Mouse (Mus musculus) liver, embryonic 14.5 days (tissue): ENCODE data around the gene Bpifb5. TPM values are rescaled to one million over a fixed set of nuclear protein-coding genes. Genes with fewer than 3 reads are reported as not detected.
"Not testable (repeated sequence)": the region's sequence is repeated elsewhere in the genome, so short reads cannot be mapped to it uniquely, and the experiment has no call there.

Source experiments
- ATAC-seq: fragments of 200-750 bp; cut with Nextera tagmentation; 2 replicates; pipeline ENCODE4 v1.8.0; 2017; ENCODE audit warnings: moderate number of reproducible peaks, mild to moderate bottlenecking, moderate library complexity; ENCODE audit not compliant: insufficient read depth
- DNase-seq, 3 experiments: peaks; one replicate each; pipeline ENCODE4 v3.0.0-alpha.2; 2012 to 2013; ENCODE audit warnings: low read depth in 3 of 3, low spot score in 3 of 3
- H3K27ac ChIP-seq: fragments of 300-500 bp; sonication (generic); 2 replicates; pipeline ENCODE4 v1.5.1; 2014; ENCODE audit warnings: moderate library complexity, mild to moderate bottlenecking, control low read depth, inconsistent platforms
- H3K27me3 ChIP-seq: fragments of 300-500 bp; sonication (generic); 2 replicates; pipeline ENCODE4 v1.6.1; 2014; ENCODE audit warnings: mild to moderate bottlenecking, low read length, moderate library complexity; ENCODE audit not compliant: control insufficient read depth, insufficient read depth
- H3K36me3 ChIP-seq: fragments of 300-500 bp; sonication (generic); replicated peaks from 2 replicates; pipeline ENCODE4 v1.6.1; 2014; ENCODE audit warnings: low read depth; ENCODE audit not compliant: control insufficient read depth, insufficient read depth
- H3K4me1 ChIP-seq, 2 experiments: fragments of 200-500 bp in 1 of 2; fragments of 300-500 bp in 1 of 2; sonication (generic) in 1 of 2; replicated peaks; 2 replicates each; pipeline ENCODE4 v1.6.1; 2012 to 2014; ENCODE audit warnings: antibody characterized with exemption in 1 of 2, inconsistent platforms in 1 of 2, low read length in 1 of 2; ENCODE audit not compliant: control insufficient read depth in 2 of 2, insufficient read depth in 2 of 2
- H3K4me2 ChIP-seq: fragments of 300-500 bp; sonication (generic); 2 replicates; pipeline ENCODE4 v1.6.1; 2014; ENCODE audit warnings: low read depth, mild to moderate bottlenecking, control low read depth, moderate library complexity
- H3K4me3 ChIP-seq, 2 experiments: fragments of 200-500 bp in 1 of 2; fragments of 300-500 bp in 1 of 2; sonication (generic) in 1 of 2; 2 replicates each; pipeline ENCODE4 v1.5.1; 2012 to 2014; ENCODE audit warnings: low read depth in 2 of 2, low read length in 2 of 2, mild to moderate bottlenecking in 2 of 2, control low read depth in 1 of 2, inconsistent platforms in 1 of 2, moderate library complexity in 1 of 2; ENCODE audit not compliant: insufficient read depth in 1 of 2
- H3K9ac ChIP-seq: fragments of 300-500 bp; sonication (generic); replicated peaks from 2 replicates; pipeline ENCODE4 v1.6.1; 2014; ENCODE audit warnings: mild to moderate bottlenecking, control low read depth, moderate library complexity
- H3K9me3 ChIP-seq: fragments of 300-500 bp; sonication (generic); 2 replicates; pipeline ENCODE4 v1.6.1; 2016; ENCODE audit warnings: low read length, mixed read lengths; ENCODE audit not compliant: control insufficient read depth
- CTCF ChIP-seq: IDR thresholded peaks from 2 replicates; pipeline ENCODE4 v1.5.1; 2016; ENCODE audit warnings: antibody characterized with exemption, low read depth, control low read depth
- EP300 ChIP-seq: IDR thresholded peaks from 2 replicates; pipeline ENCODE4 v1.6.1; 2016; ENCODE audit warnings: antibody characterized with exemption, low read depth
- WGBS: fragments of 180-500 bp; shearing (Covaris S2); extraction: QIAGEN DNeasy Blood & Tissue Kit; methylation state at CpG from one replicate; pipeline ENCODE4 v1.1.7; 2014; ENCODE audit not compliant: insufficient replicate concordance; 5-methylcytosine and 5-hydroxymethylcytosine counted together
- polyA plus RNA-seq, 2 experiments: library from polyadenylated mRNA; depleted of rRNA in 1 of 2; stranded (reverse) in 1 of 2; unstranded in 1 of 2; fragments of >200 nt; fragmentation: Nextera tagmentation in 1 of 2; extraction: Ambion mirVana in 1 of 2; gene quantifications; 2 replicates each; pipeline versions ENCODE4 v1.2.1 to v1.2.3; 2012 to 2014

Bpifb5 gene
- polyA plus RNA-seq, 2 experiments = not detected

DNA sequence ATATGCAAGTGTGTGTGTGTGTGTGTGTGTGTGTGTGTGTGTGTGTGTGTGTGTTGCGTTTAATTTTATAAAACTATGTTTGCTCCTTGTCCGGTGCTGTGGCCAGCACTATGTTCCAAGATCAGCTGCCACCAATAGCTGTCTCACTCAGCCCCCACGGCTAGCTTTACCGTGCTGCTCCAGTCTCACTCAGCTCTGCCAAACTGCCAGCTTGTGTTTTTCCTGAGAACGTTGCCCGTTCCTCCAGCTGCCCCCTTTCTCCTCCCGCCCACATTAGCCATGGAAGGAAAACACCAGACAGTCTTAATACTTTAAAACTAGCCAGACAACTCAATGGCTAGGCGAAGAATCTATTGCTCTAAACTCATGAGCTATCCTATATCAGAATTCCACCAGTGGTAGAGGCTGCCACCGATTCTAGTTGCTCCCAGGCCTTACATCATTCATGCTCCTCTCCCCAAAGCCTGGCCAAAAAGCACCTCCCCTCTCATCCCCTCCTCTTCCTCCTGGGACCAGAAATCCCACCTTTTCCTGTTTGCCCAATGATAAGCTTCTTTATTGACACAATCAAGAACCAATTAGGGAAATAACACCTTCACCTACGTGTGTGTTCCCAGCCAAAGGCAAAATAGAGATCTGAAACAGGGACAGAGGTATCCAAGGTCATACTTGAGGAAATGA is 20.0 kb downstream of the Bpifb5 start:
- H3K36me3 ChIP-seq = no peaks in the 10 kb centered on the region
- 70% methylated on average over 10 of the region's 10 CpGs for WGBS
- no peak overlapping the region for H3K27ac ChIP-seq
- DNase-seq (no peak), ATAC-seq (no peak)
- no peaks in the 10 kb centered on the region for H3K4me1 ChIP-seq
- H3K4me2 ChIP-seq = no peak overlapping the region
- no peak overlapping the region for H3K4me3 ChIP-seq
- no peaks in the 10 kb centered on the region for H3K27me3 ChIP-seq
- H3K9ac ChIP-seq = no peak overlapping the region
- TF ChIP-seq EP300 (no peak), CTCF (no peak)
- no peaks in the 10 kb centered on the region for H3K9me3 ChIP-seq

DNA sequence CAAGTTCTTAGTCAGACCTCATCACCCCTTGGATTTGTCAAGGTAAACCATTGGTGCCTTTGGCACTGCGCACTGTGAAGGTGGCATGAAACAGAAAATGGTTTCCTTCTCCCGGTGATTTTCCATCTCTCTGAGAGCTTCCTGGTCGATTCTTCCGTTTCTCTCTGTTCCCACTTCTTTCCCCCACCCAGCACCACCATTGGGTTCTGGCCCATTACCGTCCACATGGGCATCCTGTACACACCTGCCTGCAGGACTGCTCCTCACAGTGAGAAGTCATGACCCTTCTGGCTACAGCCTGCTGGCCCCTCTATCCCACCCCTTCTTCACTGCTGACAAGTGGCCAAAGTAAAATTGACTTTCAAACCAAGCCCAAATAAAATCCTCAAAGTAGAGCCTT is 21.8 kb downstream of the Bpifb5 start:
- 70% methylated on average over 5 of the region's 5 CpGs for WGBS
- Histone ChIP-seq H3K27me3 (no peaks in the 10 kb centered on the region), H3K9ac (no peak overlapping the region), H3K4me3 (no peak overlapping the region), H3K4me2 (no peak overlapping the region), H3K27ac (no peak overlapping the region), H3K9me3 (no peaks in the 10 kb centered on the region), H3K4me1 (no peaks in the 10 kb centered on the region), H3K36me3 (no peaks in the 10 kb centered on the region)
- DNase-seq (no peak), ATAC-seq (no peak)
- TF ChIP-seq CTCF (no peak), EP300 (no peak)

DNA sequence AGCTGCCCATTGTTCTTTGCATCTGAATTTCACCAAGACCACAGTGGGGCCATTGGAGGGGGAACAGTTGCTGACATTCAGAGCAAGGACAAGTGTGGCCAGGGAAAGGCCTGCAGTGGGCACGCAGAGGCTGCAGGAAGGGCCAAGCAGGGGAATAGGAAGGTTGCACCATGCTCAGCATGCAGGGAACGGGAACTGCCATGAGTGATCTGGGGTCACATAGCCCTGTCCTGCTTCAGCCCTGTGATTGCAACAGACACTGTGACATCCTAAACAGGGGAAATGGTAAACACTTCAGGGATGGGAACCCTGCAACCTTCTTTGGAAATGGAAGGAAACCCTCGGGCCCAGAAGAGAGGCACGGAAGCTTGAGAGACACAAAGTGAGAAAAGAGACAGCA is 31.7 kb downstream of the Bpifb5 start:
- DNase-seq, ATAC-seq: not testable (repeated sequence)
- 53% methylated on average over 2 of the region's 4 CpGs for WGBS

DNA sequence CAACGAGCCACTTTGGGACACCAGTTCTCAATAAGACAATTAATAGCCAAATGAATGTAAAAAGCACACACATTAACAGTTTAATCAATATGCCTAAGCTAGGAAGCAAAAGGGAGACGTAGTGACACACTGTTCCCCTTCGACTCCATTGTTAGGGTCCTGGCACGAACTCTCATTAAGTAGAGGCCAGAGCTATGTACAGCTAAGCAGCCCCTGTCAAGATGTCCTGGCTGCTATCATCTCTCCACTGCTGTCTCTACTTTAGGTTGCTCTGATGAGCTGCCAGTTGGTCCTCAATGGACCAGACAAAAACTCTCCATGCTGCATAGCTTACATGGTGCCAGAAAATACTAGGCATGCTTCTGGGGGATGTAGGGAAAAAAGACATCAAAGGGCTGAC is 32.2 kb downstream of the Bpifb5 start:
- Histone ChIP-seq H3K27ac (no peak overlapping the region), H3K4me1 (no peaks in the 10 kb centered on the region), H3K9me3 (no peaks in the 10 kb centered on the region), H3K9ac (no peak overlapping the region), H3K27me3 (no peaks in the 10 kb centered on the region), H3K36me3 (no peaks in the 10 kb centered on the region), H3K4me2 (no peak overlapping the region), H3K4me3 (no peak overlapping the region)
- 50% methylated on average over 4 of the region's 4 CpGs for WGBS
- ATAC-seq (no peak), DNase-seq (no peak)
- TF ChIP-seq CTCF = no peak
- no peak for TF ChIP-seq EP300

More for the DNA sequence above, 31.7 kb downstream of the Bpifb5 start:
- H3K4me2 ChIP-seq, H3K4me3 ChIP-seq, H3K9ac ChIP-seq, H3K4me1 ChIP-seq, H3K9me3 ChIP-seq, H3K27me3 ChIP-seq, H3K27ac ChIP-seq, H3K36me3 ChIP-seq: not testable (repeated sequence)

DNA sequence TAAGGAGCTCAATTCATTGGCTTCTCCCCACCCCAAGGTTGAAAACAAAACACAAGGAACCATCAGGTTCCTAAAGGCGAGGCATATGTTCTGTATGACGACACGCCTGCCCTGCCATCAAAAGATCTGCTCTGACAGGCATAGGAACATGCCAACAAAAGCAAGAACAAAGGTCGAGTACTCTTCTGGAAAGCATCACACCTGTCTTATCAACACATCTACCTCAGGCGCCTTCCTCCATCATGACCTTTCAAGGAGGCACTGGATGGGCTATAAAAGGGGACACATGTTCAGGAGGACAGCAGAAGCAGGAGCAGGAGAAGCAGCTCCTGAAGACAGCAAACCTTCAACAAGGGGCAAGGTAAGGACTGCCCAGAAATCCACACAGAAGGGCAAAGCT is 34.0 kb downstream of the Bpifb5 start, which contains the start of gene Bpifb9a:
Bpifb9a (plus strand) TSS at position 301 of the 400 bp plus-strand sequence.
- 46% methylated on average over 5 of the region's 5 CpGs for WGBS
- not testable (repeated sequence) for H3K4me2 ChIP-seq, ATAC-seq, DNase-seq, H3K27ac ChIP-seq, H3K4me3 ChIP-seq, H3K27me3 ChIP-seq, H3K9me3 ChIP-seq, H3K4me1 ChIP-seq, H3K9ac ChIP-seq, H3K36me3 ChIP-seq

DNA sequence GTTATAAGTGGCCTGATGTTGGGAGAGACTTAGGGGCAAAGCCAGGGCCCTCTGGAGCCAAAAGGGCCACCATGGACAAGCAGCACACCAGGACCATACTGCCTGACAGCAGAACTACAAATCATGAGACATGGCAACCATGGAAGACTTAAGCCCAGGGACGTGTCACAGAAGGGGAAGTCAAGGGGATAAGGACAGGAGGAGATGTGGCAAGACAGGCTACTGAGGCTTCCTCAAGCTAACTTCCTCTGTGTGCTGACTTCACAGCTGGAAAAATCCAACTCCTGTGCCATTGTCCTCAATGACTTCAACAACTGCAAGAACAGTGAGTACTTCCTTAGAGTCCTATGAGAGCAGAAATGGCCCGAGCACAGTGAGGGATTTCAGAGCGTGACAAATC is 40.9 kb downstream of the Bpifb5 start:
- not testable (repeated sequence) for H3K9me3 ChIP-seq, H3K4me2 ChIP-seq, H3K4me1 ChIP-seq, H3K36me3 ChIP-seq, DNase-seq, H3K9ac ChIP-seq, H3K4me3 ChIP-seq, H3K27ac ChIP-seq, H3K27me3 ChIP-seq, ATAC-seq
- WGBS = 51% methylated on average over 2 of the region's 3 CpGs

Other genes starting within 250 kb of the Bpifb5 start
- gene Bpifa6, start 248.8 kb upstream of the Bpifb5 start, polyA plus RNA-seq (2012; rRNA removed) = not detected in 2 replicates
- gene Bpifa6, start 248.8 kb upstream of the Bpifb5 start, polyA plus RNA-seq (2014; fragmentation: Nextera tagmentation; extraction: Ambion mirVana) = not detected in 2 replicates
- not detected in 2 replicates for gene Bpifa2, start 215.5 kb upstream of the Bpifb5 start, polyA plus RNA-seq (2012; rRNA removed)
- not detected in 2 replicates for gene Bpifa2, start 215.5 kb upstream of the Bpifb5 start, polyA plus RNA-seq (2014; fragmentation: Nextera tagmentation; extraction: Ambion mirVana)
- not detected in 2 replicates for gene Bpifa3, start 93.4 kb upstream of the Bpifb5 start, polyA plus RNA-seq (2012; rRNA removed)
- not detected in 2 replicates for gene Bpifa3, start 93.4 kb upstream of the Bpifb5 start, polyA plus RNA-seq (2014; fragmentation: Nextera tagmentation; extraction: Ambion mirVana)
- gene Bpifa1, start 80.9 kb upstream of the Bpifb5 start, polyA plus RNA-seq (2012; rRNA removed) = 0.06 TPM in 1 of 2 replicates, not detected in the other
- gene Bpifa1, start 80.9 kb upstream of the Bpifb5 start, polyA plus RNA-seq (2014; fragmentation: Nextera tagmentation; extraction: Ambion mirVana) = 0.14 TPM in 1 of 2 replicates, not detected in the other
- 0.04 TPM in 1 of 2 replicates, not detected in the other for gene Bpifa5, start 61.1 kb upstream of the Bpifb5 start, polyA plus RNA-seq (2012; rRNA removed)
- not detected in 2 replicates for gene Bpifa5, start 61.1 kb upstream of the Bpifb5 start, polyA plus RNA-seq (2014; fragmentation: Nextera tagmentation; extraction: Ambion mirVana)
- gene Bpifb1, start 32.9 kb upstream of the Bpifb5 start, polyA plus RNA-seq (2012; rRNA removed) = 0.17 and 0.21 TPM in 2 replicates
- gene Bpifb1, start 32.9 kb upstream of the Bpifb5 start, polyA plus RNA-seq (2014; fragmentation: Nextera tagmentation; extraction: Ambion mirVana) = 0.19 and 0.33 TPM in 2 replicates
- not detected in 2 replicates for gene Bpifb9a, start 34.1 kb downstream of the Bpifb5 start, polyA plus RNA-seq (2012; rRNA removed)
- not detected in 2 replicates for gene Bpifb9a, start 34.1 kb downstream of the Bpifb5 start, polyA plus RNA-seq (2014; fragmentation: Nextera tagmentation; extraction: Ambion mirVana)
- not detected in 2 replicates for gene Bpifb9b, start 83.5 kb downstream of the Bpifb5 start, polyA plus RNA-seq (2012; rRNA removed)
- gene Bpifb9b, start 83.5 kb downstream of the Bpifb5 start, polyA plus RNA-seq (2014; fragmentation: Nextera tagmentation; extraction: Ambion mirVana) = not detected in 2 replicates
- 7.5 and 10.0 TPM in 2 replicates for gene Cdk5rap1, start 149.3 kb downstream of the Bpifb5 start, polyA plus RNA-seq (2012; rRNA removed)
- 4.2 and 9.5 TPM in 2 replicates for gene Cdk5rap1, start 149.3 kb downstream of the Bpifb5 start, polyA plus RNA-seq (2014; fragmentation: Nextera tagmentation; extraction: Ambion mirVana)
- gene Snta1, start 184.4 kb downstream of the Bpifb5 start, polyA plus RNA-seq (2012; rRNA removed) = 1.5 and 1.6 TPM in 2 replicates
- 0.64 and 0.70 TPM in 2 replicates for gene Snta1, start 184.4 kb downstream of the Bpifb5 start, polyA plus RNA-seq (2014; fragmentation: Nextera tagmentation; extraction: Ambion mirVana)
- 3.2 and 4.1 TPM in 2 replicates for gene Cbfa2t2, start 212.7 kb downstream of the Bpifb5 start, polyA plus RNA-seq (2012; rRNA removed)
- gene Cbfa2t2, start 212.7 kb downstream of the Bpifb5 start, polyA plus RNA-seq (2014; fragmentation: Nextera tagmentation; extraction: Ambion mirVana) = 5.3 and 5.8 TPM in 2 replicates